In genomic region chr19:10640080-10640479, GRCm38 (mm10) we compare ENCODE assay signal across 13 mouse cellular contexts. TPM values are rescaled to one million over a fixed set of nuclear protein-coding genes. Genes with fewer than 3 reads are reported as not detected.
A peak's percentile ranks its signal among the peaks of the same experiment; 100 is the strongest.
DNase-seq lines count a peak whose midpoint lies in the region; ATAC-seq and TF ChIP-seq lines count a peak whose summit lies in the region.
"Had no signal": no experiment of that assay in that cellular context is flagged by ENCODE, and none has a peak within 500 bp of the region (broad histone marks: within the 10 kb centered on the region; RNA-seq: fewer than 3 reads in every experiment).

No protein-coding gene starts in this region.

- TF ChIP-seq CTCF in liver, embryonic 14.5 days (IDR thresholded peaks at IDR 0.05; ENCODE audit: low read depth) = no peak

- no peak overlapping the region for H3K4me3 ChIP-seq in kidney, embryonic 14.5 days (ENCODE audit: low read length)
- 0 out of 2 replicates have a peak overlapping the region, but pooled peaks have one; percentile 4 for H3K4me3 ChIP-seq in embryonic facial prominence, embryonic 15.5 days (replicated peaks)
- H3K4me3 ChIP-seq in liver, embryonic 14.5 days (ENCODE audit: insufficient read depth in 1 of 2, low read depth in 2 of 2, low read length in 2 of 2) = no peak overlapping the region

- no peaks in the 10 kb centered on the region for H3K27me3 ChIP-seq in kidney, embryonic 14.5 days (ENCODE audit: control insufficient read depth, insufficient read depth, low read length)
- H3K27me3 ChIP-seq in embryonic facial prominence, embryonic 15.5 days = no peaks in the 10 kb centered on the region
- H3K27me3 ChIP-seq in liver, embryonic 14.5 days (ENCODE audit: control insufficient read depth, insufficient read depth, low read length) = no peaks in the 10 kb centered on the region

- peak overlapping the region; percentile 12; the same call in 1 of the 2 replicates for H3K9ac ChIP-seq in kidney, embryonic 14.5 days (ENCODE audit: low read depth, low read length)
- no peak overlapping the region for H3K9ac ChIP-seq in embryonic facial prominence, embryonic 15.5 days
- H3K9ac ChIP-seq in liver, embryonic 14.5 days (replicated peaks) = peak overlapping the region; percentile 40; the same call in 1 of the 2 replicates

- WGBS in kidney, embryonic 14.5 days = 2% methylated on average over 5 of the region's 5 CpGs
- 11% methylated on average over 5 of the region's 5 CpGs for WGBS in embryonic facial prominence, embryonic 15.5 days
- WGBS in liver, embryonic 14.5 days (ENCODE audit: insufficient replicate concordance) = 6% methylated on average over 5 of the region's 5 CpGs

- no peaks in the 10 kb centered on the region for H3K36me3 ChIP-seq in kidney, embryonic 14.5 days (ENCODE audit: control insufficient read depth, insufficient read depth, low read length)
- H3K36me3 ChIP-seq in embryonic facial prominence, embryonic 15.5 days = no peaks in the 10 kb centered on the region
- H3K36me3 ChIP-seq in liver, embryonic 14.5 days (replicated peaks; ENCODE audit: control insufficient read depth, insufficient read depth, low read depth) = no peaks in the 10 kb centered on the region

- H3K27ac ChIP-seq in kidney, embryonic 14.5 days (ENCODE audit: low read depth, low read length) = no peak overlapping the region
- no peak overlapping the region for H3K27ac ChIP-seq in embryonic facial prominence, embryonic 15.5 days (replicated peaks)
- H3K27ac ChIP-seq in liver, embryonic 14.5 days = peak overlapping the region; percentile 50

- TF ChIP-seq EP300 in liver, embryonic 14.5 days (IDR thresholded peaks at IDR 0.05; ENCODE audit: low read depth) = no peak

- ATAC-seq in kidney, embryonic 14.5 days (ENCODE audit: low FRiP score, low TSS enrichment) = no peak
- ATAC-seq in embryonic facial prominence, embryonic 15.5 days (ENCODE audit: insufficient number of reproducible peaks, low FRiP score, low TSS enrichment, low read depth) = no peak
- ATAC-seq in liver, embryonic 14.5 days (ENCODE audit: insufficient read depth) = peak; percentile 64; the same call in 1 of the 2 replicates

- H3K9me3 ChIP-seq in kidney, embryonic 14.5 days (ENCODE audit: control insufficient read depth, low read length) = no peaks in the 10 kb centered on the region
- no peaks in the 10 kb centered on the region for H3K9me3 ChIP-seq in embryonic facial prominence, embryonic 15.5 days (replicated peaks)
- no peaks in the 10 kb centered on the region for H3K9me3 ChIP-seq in liver, embryonic 14.5 days (ENCODE audit: control insufficient read depth, low read length)

- no peak for DNase-seq in kidney, postnatal 10 days
- peak; percentile 41 for DNase-seq in c-Kit-positive CD71-positive TER-119-positive erythroid progenitor cells, embryonic 14.5 days (ENCODE audit: low spot score)
- peak in 1 of 3 experiments; percentile 36 for DNase-seq in liver, embryonic 14.5 days (ENCODE audit: low read depth in 3 of 3, low spot score in 3 of 3)
- DNase-seq in spleen, postnatal 10 days (ENCODE audit: low spot score in 2 of 2) = no peak
- DNase-seq in cerebellum, postnatal 25 days = no peak
- DNase-seq: cerebellum, adult 8-10 months; kidney, adult 2 months; left cerebral cortex, postnatal 4 days; thymus, postnatal 4 days had no signal

- peaks cover 7% of the 10 kb centered on the region; the same call in 1 of the 2 replicates for H3K4me1 ChIP-seq in kidney, embryonic 14.5 days (ENCODE audit: control insufficient read depth, insufficient read depth, low read length)
- peaks cover 5% of the 10 kb centered on the region for H3K4me1 ChIP-seq in embryonic facial prominence, embryonic 15.5 days
- H3K4me1 ChIP-seq in liver, embryonic 14.5 days (replicated peaks; ENCODE audit: control insufficient read depth in 2 of 2, insufficient read depth in 2 of 2, low read length in 1 of 2) = peaks cover 25 to 28% of the 10 kb centered on the region in 2 experiments

- H3K4me2 ChIP-seq in kidney, embryonic 14.5 days (replicated peaks; ENCODE audit: low read depth, low read length) = peak overlapping the region; percentile 31; the same call in 1 of the 2 replicates
- H3K4me2 ChIP-seq in embryonic facial prominence, embryonic 15.5 days (replicated peaks) = peak overlapping the region; percentile 31; the same call in 1 of the 2 replicates
- peak overlapping the region; percentile 44 for H3K4me2 ChIP-seq in liver, embryonic 14.5 days (ENCODE audit: low read depth)
- H3K4me2 ChIP-seq: midbrain, embryonic 11.5 days had no signal

RNA-seq across cellular contexts. Expression of gene Vwce, which starts 6.1 kb away (rescaled TPM):
- 1.2 and 2.0 TPM in 2 replicates for polyA plus RNA-seq in kidney, embryonic 14.5 days (2014; fragmentation: Nextera tagmentation; extraction: Ambion mirVana)
- 2.1 and 2.6 TPM in 2 replicates for polyA plus RNA-seq in embryonic facial prominence, embryonic 15.5 days (2015; fragmentation: Nextera tagmentation; extraction: Ambion mirVana)
- 6.7 and 8.5 TPM in 2 replicates for polyA plus RNA-seq in liver, embryonic 14.5 days (2012; rRNA removed)
- 5.4 and 7.4 TPM in 2 replicates for polyA plus RNA-seq in liver, embryonic 14.5 days (2014; fragmentation: Nextera tagmentation; extraction: Ambion mirVana)

RNA-seq across cellular contexts. Expression of gene Tkfc, which starts 34.6 kb away (rescaled TPM):
- 21.5 and 30.0 TPM in 2 replicates for polyA plus RNA-seq in kidney, embryonic 14.5 days (2014; fragmentation: Nextera tagmentation; extraction: Ambion mirVana)
- polyA plus RNA-seq in embryonic facial prominence, embryonic 15.5 days (2015; fragmentation: Nextera tagmentation; extraction: Ambion mirVana) = 14.4 and 18.8 TPM in 2 replicates
- polyA plus RNA-seq in liver, embryonic 14.5 days (2012; rRNA removed) = 11.7 and 13.9 TPM in 2 replicates
- 15.1 and 15.6 TPM in 2 replicates for polyA plus RNA-seq in liver, embryonic 14.5 days (2014; fragmentation: Nextera tagmentation; extraction: Ambion mirVana)

RNA-seq across cellular contexts. Expression of gene Ddb1, which starts 35.0 kb away (rescaled TPM):
- polyA plus RNA-seq in kidney, embryonic 14.5 days (2014; fragmentation: Nextera tagmentation; extraction: Ambion mirVana) = 238 and 353 TPM in 2 replicates
- 338 and 340 TPM in 2 replicates for polyA plus RNA-seq in embryonic facial prominence, embryonic 15.5 days (2015; fragmentation: Nextera tagmentation; extraction: Ambion mirVana)
- 66.8 and 91.2 TPM in 2 replicates for polyA plus RNA-seq in liver, embryonic 14.5 days (2012; rRNA removed)
- 133 and 147 TPM in 2 replicates for polyA plus RNA-seq in liver, embryonic 14.5 days (2014; fragmentation: Nextera tagmentation; extraction: Ambion mirVana)

RNA-seq across cellular contexts. Expression of gene Pga5, which starts 37.8 kb away (rescaled TPM):
- not detected in 2 replicates for polyA plus RNA-seq in kidney, embryonic 14.5 days (2014; fragmentation: Nextera tagmentation; extraction: Ambion mirVana)
- not detected in 2 replicates for polyA plus RNA-seq in embryonic facial prominence, embryonic 15.5 days (2015; fragmentation: Nextera tagmentation; extraction: Ambion mirVana)
- polyA plus RNA-seq in liver, embryonic 14.5 days (2012; rRNA removed) = 0.02 TPM in 1 of 2 replicates, not detected in the other
- polyA plus RNA-seq in liver, embryonic 14.5 days (2014; fragmentation: Nextera tagmentation; extraction: Ambion mirVana) = not detected in 2 replicates
- polyA plus RNA-seq: midbrain, embryonic 11.5 days; spleen, adult 2 months had no signal

RNA-seq across cellular contexts. Expression of gene Vps37c, which starts 48.5 kb away (rescaled TPM):
- 18.9 and 31.7 TPM in 2 replicates for polyA plus RNA-seq in kidney, embryonic 14.5 days (2014; fragmentation: Nextera tagmentation; extraction: Ambion mirVana)
- polyA plus RNA-seq in embryonic facial prominence, embryonic 15.5 days (2015; fragmentation: Nextera tagmentation; extraction: Ambion mirVana) = 43.0 and 47.0 TPM in 2 replicates
- polyA plus RNA-seq in liver, embryonic 14.5 days (2012; rRNA removed) = 6.0 and 6.3 TPM in 2 replicates
- polyA plus RNA-seq in liver, embryonic 14.5 days (2014; fragmentation: Nextera tagmentation; extraction: Ambion mirVana) = 9.3 and 10.4 TPM in 2 replicates
